Comparison of ENCODE assay signal across 8 mouse cellular contexts in the genomic region with DNA sequence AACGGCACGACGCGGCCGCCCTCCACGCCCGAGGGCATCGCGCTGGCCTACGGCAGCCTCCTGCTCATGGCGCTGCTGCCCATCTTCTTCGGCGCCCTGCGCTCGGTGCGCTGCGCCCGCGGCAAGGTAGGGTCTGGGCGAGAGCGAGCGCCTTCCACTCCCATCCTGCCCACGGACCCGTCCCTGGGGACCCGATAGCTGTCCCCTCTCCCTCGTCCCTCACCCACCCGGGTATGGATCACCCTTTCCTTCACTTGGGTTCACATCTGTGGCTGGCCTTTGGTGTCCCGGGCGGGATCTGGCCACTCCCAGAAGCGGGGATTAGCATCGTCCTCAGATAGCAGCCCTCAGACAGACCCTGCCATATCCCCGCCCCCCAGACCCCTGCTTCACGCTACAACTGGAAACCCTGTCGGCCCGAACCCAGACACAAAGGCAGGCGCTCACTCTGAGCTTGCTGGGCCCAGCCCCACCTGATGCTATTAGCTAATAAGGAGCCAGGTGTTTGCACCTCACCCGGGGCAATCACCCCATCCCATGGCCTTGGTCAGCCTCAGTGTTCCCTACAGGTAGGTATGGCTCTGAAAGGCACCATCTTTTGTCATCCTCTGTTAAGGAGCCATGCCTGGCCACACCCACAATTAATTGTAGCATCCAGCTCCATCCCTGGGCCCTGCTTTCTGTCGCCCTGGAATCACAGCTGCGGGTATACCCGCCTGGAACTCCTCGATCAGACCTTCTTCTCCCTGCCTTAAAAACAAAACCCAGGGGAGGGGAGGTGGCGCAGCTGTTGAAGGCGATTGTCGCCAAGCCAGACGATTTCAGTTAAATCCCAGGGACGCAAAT. TPM values are rescaled to one million over a fixed set of nuclear protein-coding genes. Genes with fewer than 3 reads are reported as not detected.
DNase-seq lines count a peak whose midpoint lies in the region; ATAC-seq and TF ChIP-seq lines count a peak whose summit lies in the region.

No protein-coding gene starts in this region.

- peak; percentile 78 for ATAC-seq in forebrain, postnatal 0 days
- ATAC-seq in limb, embryonic 12.5 days (ENCODE audit: insufficient number of reproducible peaks, insufficient read depth, low FRiP score, low TSS enrichment, low read depth), result peak; percentile 52
- peak; percentile 81 for ATAC-seq in neural tube, embryonic 12.5 days (ENCODE audit: low FRiP score, low read depth)

- whole genome bisulfite sequencing in cerebellum, adult 2 months, result under 1% methylated on average over 46 of the region's 46 CpGs
- WGBS in bone marrow, adult 2 months, result under 1% methylated on average over 46 of the region's 46 CpGs
- under 1% methylated on average over 46 of the region's 46 CpGs for WGBS in forebrain, postnatal 0 days
- WGBS in limb, embryonic 12.5 days, result under 1% methylated on average over 44 of the region's 46 CpGs
- 1% methylated on average over 46 of the region's 46 CpGs for WGBS in neural tube, embryonic 12.5 days

- peaks cover 17% of the 10 kb centered on the region for H3K4me1 ChIP-seq in cerebellum, adult 2 months (ENCODE audit: control insufficient read depth, insufficient read depth, low read length)
- H3K4me1 ChIP-seq in bone marrow, adult 2 months (ENCODE audit: control insufficient read depth, insufficient read depth, low read length), result peaks cover 7% of the 10 kb centered on the region
- peaks cover 20% of the 10 kb centered on the region for H3K4me1 ChIP-seq in forebrain, postnatal 0 days (ENCODE audit: insufficient read depth)
- H3K4me1 ChIP-seq in limb, embryonic 12.5 days (replicated peaks), result peaks cover 37% of the 10 kb centered on the region
- H3K4me1 ChIP-seq in neural tube, embryonic 12.5 days, result peaks cover 32% of the 10 kb centered on the region

- TF ChIP-seq CTCF in cerebellum, adult 2 months (IDR thresholded peaks at IDR 0.05; ENCODE audit: borderline replicate concordance, insufficient read depth, low read depth, low read length), result no peak
- TF ChIP-seq CTCF in bone marrow, adult 2 months (IDR thresholded peaks at IDR 0.05; ENCODE audit: control insufficient read depth, insufficient read depth, low read length), result no peak
- TF ChIP-seq CTCF in forebrain, postnatal 0 days (IDR thresholded peaks at IDR 0.05; ENCODE audit: low read depth), result no peak

- peak overlapping the region; percentile 68 for H3K4me3 ChIP-seq in cerebellum, adult 2 months (replicated peaks; ENCODE audit: insufficient read depth, low read depth, low read length)
- H3K4me3 ChIP-seq in bone marrow, adult 2 months (replicated peaks; ENCODE audit: control insufficient read depth, low read depth, low read length), result peak overlapping the region; percentile 97
- peak overlapping the region; percentile 95 for H3K4me3 ChIP-seq in forebrain, postnatal 0 days (ENCODE audit: low read depth, low read length)
- H3K4me3 ChIP-seq in limb, embryonic 12.5 days (replicated peaks), result peak overlapping the region; percentile 88
- peak overlapping the region; percentile 97 for H3K4me3 ChIP-seq in neural tube, embryonic 12.5 days

- no peak for DNase-seq in cerebellum, adult 2 months
- DNase-seq in cerebellum, adult 8-10 months, result no peak
- DNase-seq in 3134 (ENCODE audit: extremely low read depth, insufficient read length, low spot score), result peak; percentile 59
- DNase-seq in forebrain, postnatal 0 days, result peak; percentile 77
- DNase-seq in ovary, adult 18-20 months (ENCODE audit: low spot score), result no peak

- H3K27ac ChIP-seq in cerebellum, adult 2 months (ENCODE audit: insufficient read depth, low read length), result peak overlapping the region; percentile 20
- H3K27ac ChIP-seq in bone marrow, adult 2 months (ENCODE audit: control insufficient read depth, insufficient read depth, low read depth, low read length, poor library complexity), result peak overlapping the region; percentile 96
- H3K27ac ChIP-seq in forebrain, postnatal 0 days (ENCODE audit: low read depth, low read length), result peak overlapping the region; percentile 95
- peak overlapping the region; percentile 96 for H3K27ac ChIP-seq in limb, embryonic 12.5 days
- H3K27ac ChIP-seq in neural tube, embryonic 12.5 days, result peak overlapping the region; percentile 95

- H3K4me2 ChIP-seq in forebrain, postnatal 0 days (ENCODE audit: low read depth), result peak overlapping the region; percentile 91
- H3K4me2 ChIP-seq in limb, embryonic 12.5 days, result peak overlapping the region; percentile 85
- peak overlapping the region; percentile 85 for H3K4me2 ChIP-seq in neural tube, embryonic 12.5 days (replicated peaks)

- peaks cover 10% of the 10 kb centered on the region for H3K36me3 ChIP-seq in forebrain, postnatal 0 days (ENCODE audit: insufficient read depth)
- H3K36me3 ChIP-seq in limb, embryonic 12.5 days, result peaks cover 31% of the 10 kb centered on the region
- H3K36me3 ChIP-seq in neural tube, embryonic 12.5 days, result peaks cover 18% of the 10 kb centered on the region

- no peaks in the 10 kb centered on the region for H3K9me3 ChIP-seq in forebrain, postnatal 0 days (ENCODE audit: low read length)
- H3K9me3 ChIP-seq in limb, embryonic 12.5 days, result no peaks in the 10 kb centered on the region
- no peaks in the 10 kb centered on the region for H3K9me3 ChIP-seq in neural tube, embryonic 12.5 days

- no peaks in the 10 kb centered on the region for H3K27me3 ChIP-seq in cerebellum, adult 2 months (ENCODE audit: control insufficient read depth, insufficient read depth, low read length)
- no peaks in the 10 kb centered on the region for H3K27me3 ChIP-seq in forebrain, postnatal 0 days (ENCODE audit: insufficient read depth, low read length)
- no peaks in the 10 kb centered on the region for H3K27me3 ChIP-seq in limb, embryonic 12.5 days
- no peaks in the 10 kb centered on the region for H3K27me3 ChIP-seq in neural tube, embryonic 12.5 days (replicated peaks)

- TF ChIP-seq POLR2A in cerebellum, adult 2 months (IDR thresholded peaks at IDR 0.05; ENCODE audit: borderline replicate concordance, insufficient read depth, low read length), result no peak
- no peak for TF ChIP-seq POLR2A in bone marrow, adult 2 months (IDR thresholded peaks at IDR 0.05; ENCODE audit: borderline replicate concordance, control insufficient read depth, low read depth, low read length)

- peak overlapping the region; percentile 97 for H3K9ac ChIP-seq in forebrain, postnatal 0 days
- H3K9ac ChIP-seq in limb, embryonic 12.5 days (replicated peaks), result peak overlapping the region; percentile 95
- H3K9ac ChIP-seq in neural tube, embryonic 12.5 days, result peak overlapping the region; percentile 99

RNA-seq across cellular contexts. Expression of gene H13, which starts 0.6 kb away (rescaled TPM):
- polyA plus RNA-seq in cerebellum, adult 2 months (2012; rRNA removed), result 80.5 and 83.5 TPM in 2 replicates
- 37.9 and 71.3 TPM in 2 replicates for polyA plus RNA-seq in bone marrow, adult 2 months (2011; ENCODE audit: insufficient read depth, insufficient read length, low replicate concordance, missing spikeins)
- 121 and 177 TPM in 2 replicates for total RNA-seq in forebrain, postnatal 0 days (2014; rRNA removed)
- 165 and 166 TPM in 2 replicates for polyA plus RNA-seq in forebrain, postnatal 0 days (2015; fragmentation: Nextera tagmentation; extraction: Ambion mirVana)
- polyA plus RNA-seq in limb, embryonic 12.5 days (2016; fragmentation: Nextera tagmentation; extraction: Ambion mirVana), result 129 and 135 TPM in 2 replicates
- 141 and 145 TPM in 2 replicates for polyA plus RNA-seq in neural tube, embryonic 12.5 days (2016; fragmentation: Nextera tagmentation; extraction: Ambion mirVana)

RNA-seq across cellular contexts. Expression of gene Mcts2, which starts 17.0 kb away (rescaled TPM):
- polyA plus RNA-seq in cerebellum, adult 2 months (2012; rRNA removed), result 19.2 and 19.9 TPM in 2 replicates
- 1.8 and 12.9 TPM in 2 replicates for polyA plus RNA-seq in bone marrow, adult 2 months (2011; ENCODE audit: insufficient read depth, insufficient read length, low replicate concordance, missing spikeins)
- total RNA-seq in forebrain, postnatal 0 days (2014; rRNA removed), result 21.5 and 30.8 TPM in 2 replicates
- polyA plus RNA-seq in forebrain, postnatal 0 days (2015; fragmentation: Nextera tagmentation; extraction: Ambion mirVana), result 26.6 and 29.9 TPM in 2 replicates
- polyA plus RNA-seq in limb, embryonic 12.5 days (2016; fragmentation: Nextera tagmentation; extraction: Ambion mirVana), result 36.3 and 39.2 TPM in 2 replicates
- 42.8 and 47.7 TPM in 2 replicates for polyA plus RNA-seq in neural tube, embryonic 12.5 days (2016; fragmentation: Nextera tagmentation; extraction: Ambion mirVana)

RNA-seq across cellular contexts. Expression of gene Rem1, which starts 43.1 kb away (rescaled TPM):
- polyA plus RNA-seq in cerebellum, adult 2 months (2012; rRNA removed), result 0.76 and 0.90 TPM in 2 replicates
- not detected in 2 replicates for polyA plus RNA-seq in bone marrow, adult 2 months (2011; ENCODE audit: insufficient read depth, insufficient read length, low replicate concordance, missing spikeins)
- 0.46 and 2.7 TPM in 2 replicates for total RNA-seq in forebrain, postnatal 0 days (2014; rRNA removed)
- polyA plus RNA-seq in forebrain, postnatal 0 days (2015; fragmentation: Nextera tagmentation; extraction: Ambion mirVana), result 0.44 and 0.53 TPM in 2 replicates
- polyA plus RNA-seq in limb, embryonic 12.5 days (2016; fragmentation: Nextera tagmentation; extraction: Ambion mirVana), result 0.87 and 1.1 TPM in 2 replicates
- 0.23 and 0.30 TPM in 2 replicates for polyA plus RNA-seq in neural tube, embryonic 12.5 days (2016; fragmentation: Nextera tagmentation; extraction: Ambion mirVana)

RNA-seq across cellular contexts. Expression of gene Defb25, which starts 47.0 kb away (rescaled TPM):
- not detected in 2 replicates for polyA plus RNA-seq in cerebellum, adult 2 months (2012; rRNA removed)
- polyA plus RNA-seq in bone marrow, adult 2 months (2011; ENCODE audit: insufficient read depth, insufficient read length, low replicate concordance, missing spikeins), result not detected in 2 replicates
- total RNA-seq in forebrain, postnatal 0 days (2014; rRNA removed), result not detected in 2 replicates
- not detected in 2 replicates for polyA plus RNA-seq in forebrain, postnatal 0 days (2015; fragmentation: Nextera tagmentation; extraction: Ambion mirVana)
- not detected in 2 replicates for polyA plus RNA-seq in limb, embryonic 12.5 days (2016; fragmentation: Nextera tagmentation; extraction: Ambion mirVana)
- not detected in 2 replicates for polyA plus RNA-seq in neural tube, embryonic 12.5 days (2016; fragmentation: Nextera tagmentation; extraction: Ambion mirVana)

Comparison
In these comparisons a context has a peak if more than half of its experiments do, and no peak if none do; other contexts are left out.
1. DNase-seq: peak in 3134 (single experiment) and forebrain, postnatal 0 days (single experiment); none in cerebellum, adult 2 months (0 of 2), cerebellum, adult 8-10 months (single experiment) and ovary, adult 18-20 months (single experiment).
2. H3K27ac ChIP-seq: peak in every context shown above with its lines; median percentile 96 in bone marrow, adult 2 months; 96 in limb, embryonic 12.5 days; 95 in forebrain, postnatal 0 days; 95 in neural tube, embryonic 12.5 days; 20 in cerebellum, adult 2 months.
3. Peak in every context shown above with its lines, with median percentiles within 50 percentile points of each other: H3K4me3 ChIP-seq, ATAC-seq, H3K4me2 ChIP-seq and H3K9ac ChIP-seq.